ENCODE assay signal across 12 mouse cellular contexts in the genomic region with DNA sequence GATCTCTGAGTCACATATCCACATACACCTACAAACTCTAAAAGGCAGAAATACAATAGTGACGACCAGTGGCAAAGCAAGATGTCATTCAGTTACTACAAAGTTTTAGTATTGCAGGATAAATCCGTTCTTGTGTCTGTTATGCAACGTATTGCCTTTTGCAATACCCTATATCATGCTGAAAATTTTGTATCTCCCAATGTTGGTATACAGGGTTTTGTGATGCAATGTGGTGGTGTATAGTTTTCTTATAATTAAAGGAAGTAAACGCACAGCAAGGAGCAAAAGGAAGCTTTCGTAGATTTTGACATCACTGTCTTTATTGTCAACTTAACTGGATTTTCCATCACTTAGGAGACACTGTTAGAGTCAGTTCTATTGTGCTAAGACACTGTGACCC.
"Had no signal": no experiment of that assay in that cellular context is flagged by ENCODE, and none has a peak within 500 bp of the region (broad histone marks: within the 10 kb centered on the region; RNA-seq: fewer than 3 reads in every experiment).

No protein-coding gene starts in this region.

- ATAC-seq: liver, postnatal 0 days; midbrain, embryonic 13.5 days; midbrain, embryonic 15.5 days had no signal

- DNase-seq: liver, embryonic 13.5 days; liver, postnatal 0 days; lung, embryonic 14.5 days; lung, postnatal 10 days; right cerebral cortex, postnatal 25 days; right cerebral cortex, postnatal 4 days; spleen, adult 18-20 months; thymus, adult 2 months; thymus, postnatal 25 days; thymus, postnatal 4 days had no signal
